Mouse (Mus musculus) kidney, adult 9 months (tissue): ENCODE data around the gene Mrps18a.

Experiments
- DNase-seq: peaks from one replicate; pipeline ENCODE4 v3.0.0; 2022

Mrps18a gene

DNA sequence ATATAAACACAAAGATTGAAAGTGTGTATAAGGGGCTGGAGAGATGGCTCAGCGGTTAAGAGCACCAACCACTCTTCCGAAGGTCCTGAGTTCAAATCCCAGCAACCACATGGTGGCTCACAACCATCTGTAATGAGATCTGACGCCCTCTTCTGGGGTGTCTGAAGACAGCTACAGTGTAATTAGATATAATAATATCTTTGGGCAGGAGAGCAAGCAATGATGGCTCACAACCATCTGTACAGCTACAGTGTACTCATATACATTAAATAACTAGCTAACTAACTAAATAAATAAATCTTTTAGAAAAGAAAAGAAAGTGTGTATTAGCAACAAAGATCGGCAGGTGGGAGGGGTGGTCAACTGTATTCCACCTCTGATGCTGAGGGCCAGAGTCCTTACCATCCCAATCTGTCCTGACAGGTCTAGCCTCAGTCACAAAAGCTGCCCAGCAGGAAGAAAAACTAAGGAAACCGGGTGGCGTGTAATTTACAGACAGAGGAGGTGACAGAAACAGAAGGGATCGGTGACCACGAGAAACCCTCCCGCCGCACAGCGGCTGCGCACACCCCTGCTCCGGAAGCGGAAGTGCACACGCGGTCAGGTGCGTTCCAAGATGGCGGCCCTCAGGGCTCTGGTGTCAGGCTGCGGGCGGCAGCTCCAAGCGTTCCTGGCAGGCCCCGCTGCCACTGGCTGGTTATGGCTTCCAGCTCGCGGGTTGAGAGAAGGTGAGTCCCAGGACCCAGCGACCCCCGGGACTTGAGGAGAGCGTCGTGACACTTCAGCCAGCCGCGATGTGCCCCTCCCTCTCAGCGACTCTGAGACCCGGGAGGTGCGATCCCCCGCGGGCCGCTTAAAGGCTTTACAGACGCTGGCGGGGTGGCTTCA is at the start of gene Mrps18a:
Mrps18a (plus strand) TSS at position 585 of the 888 bp plus-strand sequence.
- DNase-seq = peak; percentile 82

DNA sequence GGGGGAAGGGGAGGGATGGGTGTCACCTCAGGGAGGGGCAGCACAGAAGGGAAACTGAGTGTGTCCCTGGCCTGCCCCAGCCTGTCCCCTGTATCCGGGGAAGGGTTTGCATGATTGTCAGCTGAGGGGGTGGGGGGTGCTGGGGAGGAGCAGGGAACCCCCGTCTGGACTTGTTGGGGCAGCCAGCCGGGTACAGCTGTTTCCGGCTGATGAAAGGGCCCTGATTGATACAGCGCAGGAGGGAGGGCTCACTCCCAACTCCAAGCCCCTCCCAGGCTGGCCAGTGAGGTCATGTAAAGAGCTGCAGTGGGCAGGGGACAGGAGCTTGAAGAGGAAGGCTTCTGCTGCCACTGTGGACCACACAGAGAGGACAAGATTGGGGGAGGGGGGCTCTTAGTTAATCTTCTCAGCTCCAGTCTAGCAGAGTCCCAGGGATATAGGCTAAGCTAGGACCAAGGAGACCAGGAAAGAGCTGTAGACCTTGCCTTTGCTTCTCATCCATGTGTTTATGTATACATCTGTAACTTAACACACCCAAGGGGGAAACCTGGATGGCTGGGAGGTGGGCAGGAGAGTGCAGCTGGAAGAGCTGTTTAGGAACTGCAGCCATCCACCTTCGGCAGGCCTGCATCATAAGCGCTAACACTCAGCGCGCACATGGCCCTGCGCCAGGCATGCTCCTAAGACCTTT is 47.4 kb upstream of the Mrps18a start:
- no peak for DNase-seq

DNA sequence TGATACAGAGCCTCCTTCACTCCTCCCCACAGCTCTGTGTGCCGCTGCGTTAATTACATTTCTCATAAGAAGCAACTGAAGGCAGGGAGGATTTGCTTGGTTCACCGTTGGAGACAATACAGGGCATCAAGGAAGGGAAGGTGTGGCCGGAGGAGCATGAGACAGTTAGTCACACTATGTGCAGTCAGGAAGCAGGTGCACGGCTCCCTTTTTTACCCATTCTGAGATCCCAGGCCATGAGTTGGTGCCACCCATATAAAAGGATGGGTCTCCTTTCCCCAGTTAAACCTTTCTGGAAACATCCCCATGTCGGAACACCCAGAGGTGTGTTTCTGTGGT is 46.8 kb upstream of the Mrps18a start:
- DNase-seq = peak; percentile 25

- no peak for DNase-seq
Measured at GRCm38 (mm10) chr17:46070046-46070445, 40.7 kb upstream of the Mrps18a start.

DNA sequence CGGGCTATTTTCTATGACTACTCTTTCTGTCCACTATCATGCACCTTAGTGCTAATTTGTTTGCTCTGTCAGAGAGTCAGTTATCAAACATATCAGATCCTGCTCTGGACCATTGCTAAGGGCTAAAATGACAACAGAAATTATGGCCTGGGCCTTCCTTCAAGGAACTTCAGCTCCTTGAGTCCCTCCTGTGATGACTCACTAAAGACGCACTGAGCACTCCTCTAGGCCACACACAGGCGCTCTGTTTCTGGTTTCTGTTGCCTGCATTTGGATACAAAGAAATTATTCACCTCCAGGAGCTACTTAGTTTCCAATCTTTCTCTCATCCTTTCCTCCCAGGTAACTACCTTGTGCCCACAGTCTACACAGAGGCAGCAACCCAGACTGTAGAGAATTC is 39.3 kb upstream of the Mrps18a start:
- DNase-seq = no peak

- DNase-seq = peak; percentile 59
Measured at GRCm38 (mm10) chr17:46073730-46074301, 37.0 kb upstream of the Mrps18a start.

GRCm38 (mm10) chr17:46074398-46075115 is 36.2 kb upstream of the Mrps18a start:
- DNase-seq = no peak

DNA sequence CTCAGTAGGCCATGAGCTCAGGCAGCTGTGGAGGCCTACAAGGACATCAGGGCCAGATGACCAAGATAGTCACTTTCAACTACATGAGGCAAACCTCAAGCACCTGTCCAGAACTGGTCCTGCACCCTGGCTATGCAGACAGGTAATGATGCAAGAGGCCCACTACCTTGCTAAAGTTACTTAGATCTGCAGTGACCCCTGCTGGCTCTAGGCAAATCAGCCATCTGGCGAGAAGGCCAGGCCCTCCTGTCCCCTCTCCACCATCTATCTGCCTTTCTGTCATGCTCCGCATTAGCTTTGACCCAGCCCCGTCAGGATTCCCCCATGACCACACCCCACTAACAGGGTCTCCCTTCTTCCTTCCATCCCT is 35.7 kb upstream of the Mrps18a start:
- peak; percentile 46 for DNase-seq

DNA sequence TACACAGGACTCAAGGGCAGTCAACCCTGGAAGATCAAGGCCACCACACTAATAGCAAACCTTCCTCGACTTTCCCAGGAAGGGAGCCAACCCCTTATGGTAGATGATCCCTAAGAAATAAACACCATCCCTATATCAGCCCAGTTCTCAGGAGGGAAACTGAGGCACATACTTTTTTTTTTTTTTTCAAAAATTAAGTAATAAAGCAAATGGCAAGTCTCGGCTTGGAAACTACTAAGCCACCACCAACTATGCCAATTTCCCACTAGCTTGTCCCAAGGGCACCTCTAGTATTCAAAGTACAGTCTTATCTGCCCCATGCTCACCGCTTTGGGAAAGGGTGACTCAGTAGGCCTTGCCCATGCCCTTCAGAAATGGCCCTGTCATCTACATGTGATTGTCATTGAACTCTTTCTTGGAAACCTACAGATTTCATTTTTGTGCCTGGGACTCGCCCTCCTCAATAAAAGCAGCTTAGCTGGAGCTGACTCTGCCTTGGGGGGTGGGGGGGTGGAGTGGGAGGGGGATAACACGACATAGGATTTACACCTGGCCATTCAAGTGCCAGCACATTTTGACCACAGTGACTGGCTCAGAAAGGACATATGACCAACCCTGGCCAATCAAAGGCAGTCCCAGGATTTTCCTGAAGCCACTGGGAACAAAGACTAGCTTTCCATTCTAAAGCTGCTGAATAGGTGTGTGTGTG is 35.1 kb upstream of the Mrps18a start:
- no peak for DNase-seq

GRCm38 (mm10) chr17:46076260-46076551 is 34.6 kb upstream of the Mrps18a start:
- no peak for DNase-seq

DNA sequence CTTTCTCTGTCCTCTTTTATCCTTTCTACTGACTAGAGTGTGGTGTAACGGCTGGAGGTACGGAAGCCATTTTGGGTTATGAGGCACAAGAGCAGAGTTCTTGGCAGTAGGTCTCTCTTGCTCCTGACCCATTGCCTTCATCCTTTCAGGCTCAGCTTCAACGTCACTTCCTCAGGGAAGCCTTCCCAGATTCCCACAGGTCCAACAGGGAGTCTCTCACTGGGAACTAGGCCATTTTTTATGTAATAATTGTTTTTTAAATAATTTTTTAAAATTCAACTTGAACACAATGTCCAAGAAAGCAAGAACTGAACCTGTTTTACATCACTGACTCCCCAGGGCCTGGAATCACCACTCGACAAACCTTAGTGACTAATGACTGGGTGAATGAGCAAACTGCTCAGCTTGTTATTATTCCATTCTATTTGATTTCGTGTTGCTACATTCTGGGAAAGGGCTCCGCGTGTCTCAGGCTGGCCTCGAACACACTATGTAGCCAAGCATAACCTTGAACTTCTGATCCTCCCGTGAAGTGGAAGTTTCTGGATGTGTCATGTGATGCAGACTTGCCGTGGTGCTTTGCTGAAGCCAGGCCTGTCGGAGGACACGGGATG is 32.8 kb upstream of the Mrps18a start:
- no peak for DNase-seq

DNA sequence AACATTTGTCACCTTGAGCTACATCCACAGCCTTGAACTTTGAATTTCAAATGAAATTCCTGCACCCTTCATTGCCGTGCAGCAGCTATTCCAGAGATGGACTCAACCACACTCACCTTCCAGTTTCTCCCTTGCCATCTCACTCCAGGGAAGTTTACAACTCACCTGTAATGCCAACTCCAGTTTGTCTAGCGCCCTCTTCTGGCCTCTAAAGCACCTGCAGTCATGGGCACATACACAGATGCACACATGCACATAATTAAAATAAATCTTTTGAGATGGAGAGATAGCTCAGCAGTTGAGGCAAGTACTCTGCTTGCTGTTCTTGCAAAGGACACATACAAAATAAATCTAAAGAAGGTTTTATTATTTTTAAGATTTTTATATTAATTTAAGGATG is 31.7 kb upstream of the Mrps18a start:
- no peak for DNase-seq

- DNase-seq = no peak
Measured at GRCm38 (mm10) chr17:46080388-46080787, 30.4 kb upstream of the Mrps18a start.

DNA sequence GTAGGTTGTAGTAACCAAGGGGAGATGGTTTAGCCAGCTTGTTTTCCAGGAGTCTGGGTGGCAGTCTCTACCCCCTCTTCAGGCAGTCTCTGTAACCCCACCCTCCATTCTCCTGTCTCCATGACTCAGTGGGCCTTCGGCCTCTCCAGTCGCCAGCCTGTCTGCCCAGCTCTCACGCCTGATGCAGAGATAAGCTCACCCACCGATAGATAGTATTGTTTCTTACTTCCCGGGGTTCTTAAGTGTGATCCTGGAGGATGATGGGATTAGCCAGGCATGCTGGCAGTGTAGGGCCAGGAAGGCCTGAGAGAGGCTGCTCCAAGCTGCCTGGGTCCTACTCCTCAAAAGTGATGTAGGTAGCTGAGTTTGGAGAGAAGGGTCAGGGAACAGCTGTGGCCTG is 29.7 kb upstream of the Mrps18a start:
- no peak for DNase-seq

- no peak for DNase-seq
Measured at GRCm38 (mm10) chr17:46081657-46082056, 29.1 kb upstream of the Mrps18a start.

GRCm38 (mm10) chr17:46083381-46083780 is 27.4 kb upstream of the Mrps18a start:
- DNase-seq = no peak

GRCm38 (mm10) chr17:46084091-46084501 is 26.7 kb upstream of the Mrps18a start:
- DNase-seq = peak; percentile 55

DNA sequence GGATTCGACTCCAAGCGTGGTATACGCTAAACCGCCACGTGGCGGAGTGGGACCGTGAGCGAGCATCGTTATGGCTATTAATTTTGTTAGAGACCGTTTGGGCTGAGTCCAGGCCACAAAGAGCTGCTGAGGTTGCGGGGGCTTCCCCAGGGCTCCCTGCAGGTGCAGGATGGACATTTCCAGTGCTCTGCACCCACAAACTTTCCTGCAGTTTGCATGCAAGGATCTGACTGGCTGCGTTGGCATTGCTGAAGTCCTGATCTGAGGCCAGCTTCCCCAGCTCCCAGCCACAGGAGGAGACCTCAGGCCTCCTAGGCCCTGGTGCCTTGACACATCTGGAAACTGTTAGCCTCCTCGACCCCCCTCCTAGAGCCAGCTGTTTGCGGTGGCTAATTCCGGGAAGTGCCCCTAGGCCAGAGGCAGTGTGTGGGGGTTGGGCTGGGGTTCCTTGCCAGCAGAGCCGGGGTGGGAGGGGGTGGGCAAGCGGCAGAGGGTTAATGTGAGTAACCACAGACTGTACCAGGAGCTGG is 24.4 kb upstream of the Mrps18a start:
- no peak for DNase-seq

GRCm38 (mm10) chr17:46091351-46091750 is 19.4 kb upstream of the Mrps18a start:
- DNase-seq = no peak

DNA sequence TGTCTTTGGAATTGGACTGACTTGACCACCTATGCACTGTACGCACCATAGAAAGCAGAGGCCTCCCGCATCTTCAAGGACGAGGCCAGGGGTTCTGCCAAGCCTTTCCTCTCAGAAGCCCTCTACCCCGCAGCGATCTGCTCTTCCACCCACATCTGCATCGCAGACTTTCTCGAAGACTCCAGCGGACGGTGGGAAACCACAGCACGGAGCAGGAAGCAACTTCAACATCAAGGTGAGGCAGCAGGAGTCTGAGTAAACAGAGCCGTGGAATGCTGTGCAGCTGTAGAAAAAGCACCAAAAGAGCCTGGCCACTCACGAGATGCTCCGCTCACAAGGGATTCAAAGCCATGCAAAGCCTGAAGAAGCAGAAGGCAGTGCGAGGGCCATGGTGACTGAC is 18.9 kb upstream of the Mrps18a start:
- no peak for DNase-seq

GRCm38 (mm10) chr17:46098525-46098924 is 12.3 kb upstream of the Mrps18a start:
- DNase-seq = no peak

GRCm38 (mm10) chr17:46101906-46102305 is 8.9 kb upstream of the Mrps18a start:
- DNase-seq = no peak
